Mouse (Mus musculus) inflammation-experienced regulatory T-cells (primary cell): ENCODE results near the gene Ccdc81. TPM values are rescaled to one million over a fixed set of nuclear protein-coding genes. Genes with fewer than 3 reads are reported as not detected.

Experiments
- polyA plus RNA-seq, 2 experiments: library from polyadenylated mRNA; unstranded; fragments of 100-300 nt; shearing (Covaris generic); gene quantifications; one replicate each; pipeline ENCODE4 v1.2.1; 2017

The Ccdc81 gene
- under 1 TPM in 1 of 2 experiments, not detected in 1; 0.38 TPM for polyA plus RNA-seq

DNA sequence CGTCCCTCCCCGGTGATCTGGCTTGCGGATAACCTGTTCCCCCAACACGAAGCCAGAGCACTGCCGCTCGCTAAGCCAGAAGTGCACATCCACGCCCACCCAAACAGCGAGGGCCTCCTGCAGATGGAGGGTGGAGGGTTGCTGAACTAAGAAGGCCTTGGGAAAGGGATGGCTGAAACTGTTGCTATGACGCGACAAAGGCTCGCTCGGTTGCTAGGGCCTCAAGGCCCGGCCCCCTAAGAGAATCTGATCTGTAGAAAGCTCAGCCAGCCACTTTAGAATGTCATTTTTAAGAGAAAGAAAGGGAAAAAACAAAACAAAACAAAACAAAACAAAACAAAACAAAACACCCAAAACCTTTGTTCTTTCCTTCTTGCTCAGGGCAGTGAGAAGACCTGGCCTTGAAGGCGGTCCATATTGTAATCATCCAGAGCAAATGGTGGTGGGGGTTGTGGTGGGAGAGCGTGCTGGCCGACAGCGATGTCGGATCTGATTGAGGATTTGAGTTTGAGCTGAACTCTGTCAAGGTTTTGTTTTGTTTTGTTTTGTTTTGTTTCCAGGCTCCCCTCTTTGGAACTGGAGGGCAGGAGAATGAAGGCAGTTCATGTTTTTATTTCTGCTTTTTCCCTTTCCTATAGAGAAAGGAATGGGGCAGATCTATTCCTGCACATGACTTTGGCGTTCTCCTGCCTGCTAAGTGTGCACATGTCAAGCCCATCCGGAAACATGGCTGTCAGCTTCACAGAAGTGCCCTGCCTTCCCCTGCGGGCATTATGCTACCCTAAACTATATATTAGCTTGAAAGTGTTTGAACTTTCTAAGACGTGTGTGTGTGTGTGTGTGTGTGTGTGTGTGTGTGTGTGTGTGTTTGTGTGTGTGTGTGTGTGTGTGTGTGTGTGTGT, at the start of gene Ccdc81:
Gene Ccdc81, minus strand, starts transcription at position 188 of the 902 bp plus-strand sequence.

DNA sequence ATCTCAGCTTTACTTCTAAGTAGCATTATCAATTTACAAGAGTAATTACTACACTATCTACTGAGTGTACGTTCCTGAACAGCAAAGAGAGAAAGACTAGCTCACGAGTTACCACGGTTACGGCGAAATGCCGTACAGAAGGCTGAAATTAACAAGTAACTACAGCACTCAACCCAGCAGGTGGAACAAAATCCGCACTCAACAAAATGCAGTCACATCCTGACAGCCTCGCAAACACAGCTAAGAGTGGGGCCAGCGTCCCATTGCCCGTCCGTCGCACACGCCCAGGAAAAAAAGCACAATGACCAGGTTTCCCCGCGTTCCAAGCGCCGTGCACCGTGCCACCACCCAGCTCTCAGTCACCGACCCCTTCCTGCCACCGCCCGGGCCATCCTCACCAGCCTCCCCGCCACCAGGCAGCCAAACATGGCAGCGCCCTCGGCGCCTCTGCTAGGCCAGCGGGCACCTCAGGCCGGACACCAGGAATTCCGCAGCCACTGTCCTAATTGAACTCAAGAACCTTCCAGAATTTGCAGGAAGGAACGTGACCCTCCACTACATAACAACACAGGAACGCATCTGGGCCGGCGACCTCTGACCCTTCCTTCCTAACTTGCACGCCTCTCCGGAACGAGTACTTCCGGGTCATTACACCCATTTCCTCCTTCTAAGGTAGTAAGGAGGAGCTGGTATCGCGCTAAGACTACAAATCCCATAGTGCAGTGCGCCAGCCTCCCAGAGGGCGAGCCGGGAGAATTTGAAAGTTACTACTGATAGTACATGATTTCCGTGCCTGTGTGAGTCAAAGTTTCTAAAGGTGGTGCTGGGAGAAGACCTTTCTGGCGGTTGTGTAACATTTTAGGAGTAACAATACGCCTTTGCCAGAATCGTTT, 37.4 kb upstream of the Ccdc81 start, which contains the start of gene Hikeshi:
Gene Hikeshi, minus strand, starts transcription at position 634 of the 893 bp plus-strand sequence.

Other genes starting within 250 kb of the Ccdc81 start
- gene Hikeshi, start 37.6 kb upstream of the Ccdc81 start, polyA plus RNA-seq = 100 to 1,000 TPM in 1 of 2 experiments, 10 to 100 TPM in 1; 97.6 to 103 TPM
- 100 to 1,000 TPM; 106 to 118 TPM for gene Eed, start 77.4 kb upstream of the Ccdc81 start, polyA plus RNA-seq
- 10 to 100 TPM; 37.6 to 39.8 TPM for gene Picalm, start 226.6 kb upstream of the Ccdc81 start, polyA plus RNA-seq